Mouse (Mus musculus) G1E (cell line): ENCODE data around the gene Bcl2l15. TPM values are rescaled to one million over a fixed set of nuclear protein-coding genes. Genes with fewer than 3 reads are reported as not detected.

Experiments
- ATAC-seq: 2 replicates; pipeline ENCODE4 v1.8.0; 2016; ENCODE audit warnings: mild to moderate bottlenecking; ENCODE audit not compliant: insufficient number of reproducible peaks, poor library complexity, low FRiP score, severe bottlenecking; ENCODE audit errors: extremely low read depth
- DNase-seq: peaks from one replicate; pipeline ENCODE4 v3.0.0; 2012; ENCODE audit warnings: low spot score
- H3K27me3 ChIP-seq: 2 replicates; pipeline ENCODE4 v1.6.1; 2012; ENCODE audit warnings: mild to moderate bottlenecking, low read length, inconsistent platforms; ENCODE audit not compliant: insufficient read depth
- H3K36me3 ChIP-seq: replicated peaks from 2 replicates; pipeline ENCODE3; 2012; ENCODE audit warnings: mild to moderate bottlenecking, inconsistent platforms
- H3K4me1 ChIP-seq: 2 replicates; pipeline ENCODE4 v1.6.1; 2012; ENCODE audit warnings: low read depth, low read length, inconsistent platforms, mixed read lengths; ENCODE audit not compliant: insufficient read depth
- H3K4me3 ChIP-seq: 2 replicates; pipeline ENCODE4 v1.5.1; 2012; ENCODE audit warnings: low read depth, mild to moderate bottlenecking, inconsistent platforms, low read length, moderate library complexity, mixed read lengths
- H3K9me3 ChIP-seq: replicated peaks from 2 replicates; pipeline ENCODE4 v1.6.1; 2012; ENCODE audit warnings: inconsistent platforms
- CTCF ChIP-seq: IDR thresholded peaks from 2 replicates; pipeline ENCODE4 v1.5.1; 2012; ENCODE audit warnings: low read depth, low read length, inconsistent platforms, mixed read lengths
- GATA1 ChIP-seq: IDR thresholded peaks from 2 replicates; pipeline ENCODE4 v1.6.1; 2012; ENCODE audit warnings: borderline replicate concordance, low read length, inconsistent platforms, mixed read lengths
- GATA2 ChIP-seq: IDR thresholded peaks from 2 replicates; pipeline ENCODE4 v1.6.1; 2012; ENCODE audit warnings: low read depth, low read length, inconsistent platforms, borderline replicate concordance
- POLR2AphosphoS5 ChIP-seq: IDR thresholded peaks from 2 replicates; pipeline ENCODE4 v1.6.1; 2012; ENCODE audit warnings: low read depth, low read length, inconsistent platforms; ENCODE audit not compliant: insufficient replicate concordance
- TAL1 ChIP-seq: conservative IDR thresholded peaks from 2 replicates; pipeline ENCODE4 v1.6.1; 2012; ENCODE audit warnings: low read depth, low read length, inconsistent platforms, mixed read lengths
- polyA plus RNA-seq: library from polyadenylated mRNA; stranded (reverse); fragments of >175 nt; gene quantifications from 2 replicates; pipeline ENCODE4 v1.2.3, GENCODE M21; 2012
- total RNA-seq, 2 experiments: library from RNA; stranded (forward) in 1 of 2; stranded (reverse) in 1 of 2; fragments of 200-1000 nt in 1 of 2; fragments of >200 nt in 1 of 2; fragmentation: Nextera tagmentation in 1 of 2; gene quantifications; 2 replicates each; pipeline ENCODE4 v1.2.3; 2014 to 2017

Gene Bcl2l15
- total and polyA plus RNA-seq, 3 experiments: 1.1 TPM; not detected in 2

DNA sequence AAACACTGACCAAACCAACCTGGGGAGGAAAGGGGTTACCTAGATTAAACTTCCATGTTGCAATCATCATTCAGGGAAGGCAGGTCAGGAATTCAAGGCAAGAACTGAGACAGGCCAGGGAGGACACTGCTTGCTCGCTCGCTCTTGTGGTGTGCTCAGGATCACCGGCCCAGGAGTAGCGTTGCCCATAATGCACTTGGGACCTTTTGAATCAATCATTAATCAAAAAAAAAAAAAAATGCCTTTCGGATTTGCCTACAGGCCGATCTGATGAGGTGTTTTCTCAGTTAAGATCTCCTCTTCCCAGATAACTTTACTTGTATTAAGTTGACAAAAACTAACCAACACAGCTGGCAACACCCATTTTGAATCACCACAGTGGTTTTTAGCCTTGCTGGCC lies 31.8 kb downstream of the Bcl2l15 start:
- Histone ChIP-seq H3K4me3 (no peak overlapping the region), H3K27me3 (peaks cover 32% of the 10 kb centered on the region), H3K36me3 (no peaks in the 10 kb centered on the region), H3K4me1 (no peaks in the 10 kb centered on the region), H3K9me3 (no peaks in the 10 kb centered on the region)
- ATAC-seq (no peak), DNase-seq (no peak)
- TF ChIP-seq GATA2 (no peak), CTCF (no peak), POLR2AphosphoS5 (no peak), GATA1 (no peak), TAL1 (no peak)

DNA sequence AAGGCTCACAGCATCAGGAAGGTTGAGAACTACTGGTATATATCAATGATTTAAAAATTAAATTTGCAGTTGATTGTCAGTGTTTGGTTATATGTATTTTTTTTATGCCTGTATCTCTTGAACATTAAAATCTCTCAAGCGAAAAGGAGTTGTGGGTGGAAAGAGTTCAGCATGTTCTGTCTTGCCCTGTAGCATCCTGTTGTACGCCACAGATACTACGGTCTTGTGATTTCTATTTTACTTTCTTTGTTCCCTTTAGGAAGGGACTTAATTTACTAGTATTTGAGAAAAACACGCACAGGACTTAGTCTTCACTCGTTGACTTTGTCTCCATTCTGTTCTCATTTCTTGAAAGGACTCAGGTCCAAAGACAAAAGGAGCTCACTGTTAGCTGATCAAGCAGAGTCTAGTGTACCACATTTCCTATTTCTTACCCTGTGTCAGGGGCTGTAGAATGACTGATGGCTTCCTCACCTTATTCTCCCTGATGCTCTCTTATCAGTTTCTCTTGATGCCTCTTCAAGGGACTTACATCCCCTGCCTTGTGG lies 35.1 kb downstream of the Bcl2l15 start:
- H3K36me3 ChIP-seq: no peaks in the 10 kb centered on the region
- peaks cover 25% of the 10 kb centered on the region for H3K27me3 ChIP-seq
- DNase-seq (no peak), ATAC-seq (no peak)
- TF ChIP-seq GATA1 (no peak), TAL1 (no peak), POLR2AphosphoS5 (no peak), GATA2 (no peak), CTCF (no peak)
- no peak overlapping the region for H3K4me3 ChIP-seq
- no peaks in the 10 kb centered on the region for H3K9me3 ChIP-seq
- H3K4me1 ChIP-seq: no peaks in the 10 kb centered on the region

DNA sequence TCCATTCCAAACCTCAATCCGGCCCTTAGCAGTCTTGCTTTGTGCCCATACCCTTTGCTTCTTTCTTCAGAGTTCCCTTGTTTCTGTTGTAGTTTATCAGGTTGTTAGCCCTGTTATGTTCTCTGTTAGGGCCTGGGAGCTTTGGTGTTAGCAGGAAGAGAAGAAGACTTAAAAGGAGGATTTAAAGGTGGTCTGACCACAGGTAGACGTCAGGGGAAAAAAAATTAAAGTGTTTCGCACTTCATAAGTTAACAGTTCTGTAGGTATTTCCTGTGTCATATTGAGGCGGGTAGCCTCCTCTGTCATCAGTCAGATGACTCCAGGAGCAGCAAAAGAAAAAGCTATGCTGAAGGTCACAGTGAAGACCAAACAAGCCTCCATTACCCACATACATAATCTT lies 35.6 kb downstream of the Bcl2l15 start:
- ATAC-seq (no peak), DNase-seq (no peak)
- no peaks in the 10 kb centered on the region for H3K4me1 ChIP-seq
- H3K9me3 ChIP-seq: no peaks in the 10 kb centered on the region
- TF ChIP-seq CTCF (no peak), POLR2AphosphoS5 (no peak), GATA2 (no peak), GATA1 (no peak), TAL1 (no peak)
- peaks cover 30% of the 10 kb centered on the region for H3K27me3 ChIP-seq
- H3K4me3 ChIP-seq: no peak overlapping the region
- no peaks in the 10 kb centered on the region for H3K36me3 ChIP-seq

DNA sequence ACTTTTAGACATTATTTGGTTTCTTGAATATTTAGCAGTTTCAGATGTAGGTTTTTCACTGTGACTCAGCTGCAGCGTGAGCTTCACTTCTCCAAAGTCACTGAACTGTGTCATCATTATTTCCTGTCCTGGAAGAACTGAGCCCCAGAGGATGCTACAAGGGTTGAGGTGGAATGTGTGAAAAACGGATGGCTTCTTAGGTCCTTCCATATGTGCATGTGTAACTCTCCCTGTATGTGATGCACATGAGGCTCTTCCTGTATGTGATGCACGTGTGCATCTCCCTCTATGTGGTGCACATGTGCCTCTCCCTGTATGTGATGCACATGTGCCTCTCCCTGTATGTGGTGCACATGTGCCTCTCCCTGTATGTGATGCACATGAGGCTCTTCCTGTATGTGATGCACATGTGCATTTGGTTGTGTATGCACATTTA lies 40.3 kb downstream of the Bcl2l15 start:
- Histone ChIP-seq H3K9me3 (no peaks in the 10 kb centered on the region), H3K4me3 (no peak overlapping the region), H3K27me3 (peaks cover 28% of the 10 kb centered on the region), H3K36me3 (no peaks in the 10 kb centered on the region), H3K4me1 (no peaks in the 10 kb centered on the region)
- TF ChIP-seq TAL1 (no peak), POLR2AphosphoS5 (no peak), GATA2 (no peak), GATA1 (no peak), CTCF (no peak)
- ATAC-seq (no peak), DNase-seq (no peak)

DNA sequence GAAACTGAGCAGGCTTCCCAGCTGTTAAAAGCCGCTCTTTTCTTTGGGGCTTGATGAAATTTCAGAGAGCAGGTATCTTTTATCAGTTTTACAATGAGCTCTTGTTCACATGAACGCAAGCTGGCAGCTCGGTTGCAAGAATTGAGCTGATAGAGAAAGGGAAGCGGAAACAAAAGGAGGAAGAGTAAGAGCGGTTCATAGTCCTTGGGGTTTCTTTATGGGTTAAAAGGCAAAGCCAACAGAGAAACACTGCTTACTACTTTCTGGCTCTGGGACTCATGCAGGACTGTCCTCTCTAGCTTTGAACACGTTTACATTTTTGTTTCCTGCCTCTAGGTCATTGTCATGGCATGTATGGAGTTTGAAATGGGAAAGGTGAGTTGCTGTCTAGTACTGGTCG lies 41.9 kb downstream of the Bcl2l15 start:
- no peak for ATAC-seq
- no peaks in the 10 kb centered on the region for H3K9me3 ChIP-seq
- DNase-seq: no peak
- H3K27me3 ChIP-seq: peaks cover 19% of the 10 kb centered on the region
- no peak overlapping the region for H3K4me3 ChIP-seq
- TF ChIP-seq GATA2: no peak
- TF ChIP-seq CTCF: no peak
- TF ChIP-seq TAL1: no peak
- no peak for TF ChIP-seq POLR2AphosphoS5
- no peak for TF ChIP-seq GATA1
- H3K36me3 ChIP-seq: no peaks in the 10 kb centered on the region
- no peaks in the 10 kb centered on the region for H3K4me1 ChIP-seq

DNA sequence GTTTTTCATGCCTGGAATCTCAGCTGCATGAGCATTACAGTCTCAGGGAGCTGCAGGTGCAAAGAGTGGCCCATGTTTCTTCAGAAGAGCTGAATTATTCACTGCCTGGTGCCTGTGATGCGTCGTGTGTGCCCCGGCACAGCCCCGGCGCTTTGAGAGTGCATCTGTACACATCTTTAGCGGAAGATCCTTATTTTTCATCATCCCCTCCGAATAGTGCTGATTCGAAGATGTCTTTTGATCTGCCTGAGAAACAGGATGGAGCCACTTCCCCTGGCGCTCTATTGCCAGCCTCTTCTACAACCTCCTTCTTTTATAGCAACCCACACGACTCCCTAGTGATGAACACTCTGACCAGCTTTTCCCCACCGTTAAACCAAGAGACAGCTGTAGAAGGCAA lies 53.5 kb downstream of the Bcl2l15 start:
- no peak for TF ChIP-seq GATA1
- TF ChIP-seq CTCF: no peak
- TF ChIP-seq GATA2: no peak
- TF ChIP-seq TAL1: no peak
- no peak for TF ChIP-seq POLR2AphosphoS5
- peaks cover 15% of the 10 kb centered on the region; the same call in 1 of the 2 replicates for H3K27me3 ChIP-seq
- H3K4me1 ChIP-seq: 0 out of 2 replicates have a peak, but pooled peaks cover 3% of the 10 kb centered on the region
- ATAC-seq (no peak), DNase-seq (no peak)
- H3K9me3 ChIP-seq: no peaks in the 10 kb centered on the region
- no peaks in the 10 kb centered on the region for H3K36me3 ChIP-seq
- no peak overlapping the region for H3K4me3 ChIP-seq
